Mouse (Mus musculus) heart, postnatal 0 days (tissue): ENCODE data around the gene Sash3. TPM values are rescaled to one million over a fixed set of nuclear protein-coding genes. Genes with fewer than 3 reads are reported as not detected.

Experiments used
- ATAC-seq: fragments of 200-750 bp; cut with Nextera tagmentation; 2 replicates; pipeline ENCODE4 v1.8.0; 2017; ENCODE audit warnings: low read depth, moderate number of reproducible peaks, moderate library complexity; ENCODE audit not compliant: insufficient read depth
- DNase-seq: peaks from one replicate; pipeline ENCODE4 v3.0.0-alpha.2; 2016; ENCODE audit warnings: low spot score
- H3K27ac ChIP-seq: fragments of 300-500 bp; sonication (generic); 2 replicates; pipeline ENCODE4 v1.5.1; 2014; ENCODE audit warnings: low read depth, mild to moderate bottlenecking
- H3K27me3 ChIP-seq: fragments of 300-500 bp; sonication (generic); 2 replicates; pipeline ENCODE4 v1.6.1; 2014; ENCODE audit warnings: low read length, mixed read lengths; ENCODE audit not compliant: control insufficient read depth, insufficient read depth
- H3K36me3 ChIP-seq: fragments of 300-500 bp; sonication (generic); replicated peaks from 2 replicates; pipeline ENCODE4 v1.6.1; 2014; ENCODE audit warnings: low read length, mixed read lengths; ENCODE audit not compliant: control insufficient read depth, insufficient read depth
- H3K4me1 ChIP-seq: fragments of 300-500 bp; sonication (generic); 2 replicates; pipeline ENCODE4 v1.6.1; 2014; ENCODE audit warnings: antibody characterized with exemption; ENCODE audit not compliant: control insufficient read depth, insufficient read depth
- H3K4me2 ChIP-seq: fragments of 300-500 bp; sonication (generic); 2 replicates; pipeline ENCODE4 v1.6.1; 2014; ENCODE audit warnings: low read depth, mild to moderate bottlenecking, low read length, moderate library complexity
- H3K4me3 ChIP-seq: fragments of 300-500 bp; sonication (generic); 2 replicates; pipeline ENCODE4 v1.5.1; 2014; ENCODE audit warnings: low read depth, low read length
- H3K9ac ChIP-seq: fragments of 300-500 bp; sonication (generic); replicated peaks from 2 replicates; pipeline ENCODE4 v1.6.1; 2014; ENCODE audit warnings: low read depth, low read length, mixed read lengths
- H3K9me3 ChIP-seq: fragments of 300-500 bp; sonication (generic); replicated peaks from 2 replicates; pipeline ENCODE4 v1.6.1; 2016; ENCODE audit warnings: low read length; ENCODE audit not compliant: control insufficient read depth
- CTCF ChIP-seq: IDR thresholded peaks from 2 replicates; pipeline ENCODE4 v1.5.1; 2016; ENCODE audit warnings: antibody characterized with exemption, control low read depth, low read depth
- EP300 ChIP-seq: IDR thresholded peaks from 2 replicates; pipeline ENCODE4 v1.6.1; 2016; ENCODE audit warnings: antibody characterized with exemption, low read depth
- WGBS: fragments of 180-500 bp; shearing (Covaris S2); extraction: QIAGEN DNeasy Blood & Tissue Kit; methylation state at CpG from one replicate; pipeline ENCODE4 v1.1.7; 2014; 5-methylcytosine and 5-hydroxymethylcytosine counted together
- polyA plus RNA-seq: library from polyadenylated mRNA; unstranded; fragments of >200 nt; fragmentation: Nextera tagmentation; extraction: Ambion mirVana; gene quantifications from 2 replicates; pipeline ENCODE4 v1.2.1, GENCODE M21; 2015
- total RNA-seq: library from RNA; depleted of rRNA; stranded (reverse); fragments of >200 nt; gene quantifications from 2 replicates; pipeline ENCODE4 v1.2.3, GENCODE M21; 2014; ENCODE audit warnings: low replicate concordance

The Sash3 gene
- total and polyA plus RNA-seq, 2 experiments from 2014 or later, result 0.52 to 0.61 TPM

- H3K9ac ChIP-seq, result no peak overlapping the region
- H3K36me3 ChIP-seq, result no peaks in the 10 kb centered on the region
- 19% methylated on average over 17 of the region's 17 CpGs for WGBS
- no peak; the same call in 1 of the 2 replicates for ATAC-seq
- peak; percentile 39 for DNase-seq
- no peaks in the 10 kb centered on the region for H3K4me1 ChIP-seq
- TF ChIP-seq CTCF, result peak; percentile 61
- TF ChIP-seq EP300, result no peak
- no peak overlapping the region for H3K27ac ChIP-seq
- no peaks in the 10 kb centered on the region for H3K27me3 ChIP-seq
- H3K9me3 ChIP-seq, result no peaks in the 10 kb centered on the region
- H3K4me2 ChIP-seq, result peak overlapping the region; percentile 48
- H3K4me3 ChIP-seq, result no peak overlapping the region
Observed at GRCm38 (mm10) chrX:48124132-48125071, 21.8 kb upstream of the Sash3 start.

GRCm38 (mm10) chrX:48126903-48127476, 19.2 kb upstream of the Sash3 start:
- TF ChIP-seq CTCF, result no peak
- no peak overlapping the region for H3K4me3 ChIP-seq
- 83% methylated on average over 6 of the region's 6 CpGs for WGBS
- ATAC-seq (no peak), DNase-seq (no peak)
- no peak overlapping the region for H3K27ac ChIP-seq
- H3K4me2 ChIP-seq, result no peak overlapping the region
- no peak overlapping the region for H3K9ac ChIP-seq
- H3K4me1 ChIP-seq, result no peaks in the 10 kb centered on the region
- no peaks in the 10 kb centered on the region for H3K36me3 ChIP-seq
- H3K27me3 ChIP-seq, result no peaks in the 10 kb centered on the region
- no peaks in the 10 kb centered on the region for H3K9me3 ChIP-seq

- no peaks in the 10 kb centered on the region for H3K4me1 ChIP-seq
- DNase-seq (no peak), ATAC-seq (no peak; the same call in 1 of the 2 replicates)
- no peaks in the 10 kb centered on the region for H3K36me3 ChIP-seq
- WGBS, result 66% methylated on average over 6 of the region's 6 CpGs
- no peak overlapping the region for H3K27ac ChIP-seq
- no peaks in the 10 kb centered on the region for H3K27me3 ChIP-seq
- no peak overlapping the region for H3K4me2 ChIP-seq
- H3K9me3 ChIP-seq, result no peaks in the 10 kb centered on the region
- TF ChIP-seq CTCF (peak; percentile 33), EP300 (no peak)
- H3K9ac ChIP-seq, result no peak overlapping the region
- H3K4me3 ChIP-seq, result no peak overlapping the region
Observed at GRCm38 (mm10) chrX:48127502-48128218, 18.6 kb upstream of the Sash3 start.

GRCm38 (mm10) chrX:48129167-48129566, 17.1 kb upstream of the Sash3 start:
- H3K9ac ChIP-seq, result no peak overlapping the region
- H3K36me3 ChIP-seq, result no peaks in the 10 kb centered on the region
- ATAC-seq (no peak), DNase-seq (no peak)
- no peak overlapping the region for H3K27ac ChIP-seq
- H3K4me1 ChIP-seq, result no peaks in the 10 kb centered on the region
- no peaks in the 10 kb centered on the region for H3K9me3 ChIP-seq
- no peaks in the 10 kb centered on the region for H3K27me3 ChIP-seq
- no peak overlapping the region for H3K4me2 ChIP-seq
- H3K4me3 ChIP-seq, result no peak overlapping the region
- TF ChIP-seq CTCF, result no peak
- no peak for TF ChIP-seq EP300
- WGBS, result 64% methylated on average over 1 of the region's 1 CpGs

- Histone ChIP-seq H3K9ac (no peak overlapping the region), H3K27me3 (no peaks in the 10 kb centered on the region), H3K27ac (no peak overlapping the region), H3K9me3 (no peaks in the 10 kb centered on the region), H3K4me3 (no peak overlapping the region), H3K4me1 (no peaks in the 10 kb centered on the region; the same call in 1 of the 2 replicates), H3K4me2 (no peak overlapping the region), H3K36me3 (no peaks in the 10 kb centered on the region)
- DNase-seq (no peak), ATAC-seq (no peak)
- WGBS, result 80% methylated on average over 4 of the region's 4 CpGs
- TF ChIP-seq EP300 (no peak), CTCF (no peak)
Observed at GRCm38 (mm10) chrX:48136935-48137334, 9.3 kb upstream of the Sash3 start.
